Mouse (Mus musculus) cerebellum, adult 2 months (tissue): Measurements from ENCODE around the gene Hoxa7.

Experiments used
- CTCF ChIP-seq: fragments of 200-500 bp; IDR thresholded peaks from 2 replicates; pipeline ENCODE4 v1.5.1; 2011; ENCODE audit warnings: low read depth, mild to moderate bottlenecking, control low read depth, low read length, moderate library complexity, borderline replicate concordance; ENCODE audit not compliant: insufficient read depth
- POLR2A ChIP-seq: fragments of 200-500 bp; IDR thresholded peaks from 2 replicates; pipeline ENCODE4 v1.6.1; 2011; ENCODE audit warnings: low read length, control low read depth, borderline replicate concordance; ENCODE audit not compliant: insufficient read depth

DNA sequence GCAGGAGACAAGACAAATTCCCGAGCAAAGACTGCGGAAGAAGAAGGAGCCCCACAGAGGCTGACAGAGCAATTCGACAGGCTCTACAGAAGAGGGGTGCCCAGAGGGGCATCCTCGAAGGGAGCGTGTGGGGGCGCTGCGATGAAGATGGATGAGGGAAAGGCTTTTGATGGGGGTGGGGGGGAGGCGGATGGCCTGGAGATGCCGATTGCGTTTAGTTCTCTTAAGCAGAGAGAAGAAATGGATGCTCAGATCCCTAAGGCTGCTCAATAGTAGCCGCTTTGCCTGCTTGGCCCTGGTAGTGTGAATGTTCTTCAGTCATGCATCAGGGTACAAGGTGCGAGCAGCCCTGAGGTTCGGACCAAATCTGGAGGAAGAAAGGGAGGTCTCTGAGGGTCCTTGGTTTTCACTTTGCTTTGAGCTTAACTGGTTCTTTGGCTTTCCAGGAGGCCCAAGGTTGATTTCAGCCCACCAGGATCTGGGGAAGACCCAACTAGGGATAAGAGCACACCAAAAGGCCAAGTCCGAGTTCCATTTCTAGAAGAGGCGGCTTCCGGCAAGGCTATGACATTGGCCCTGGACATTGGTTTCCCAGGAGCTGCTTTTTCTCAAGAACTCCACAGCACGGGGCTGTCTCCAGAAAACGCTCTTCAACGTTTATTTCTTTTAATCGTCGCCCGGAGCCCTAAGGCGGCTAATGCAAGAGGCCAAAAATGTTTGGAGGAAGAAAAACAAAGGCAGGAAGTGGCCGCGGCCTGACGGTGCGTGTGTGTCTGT lies 27.2 kb upstream of the Hoxa7 start:
- TF ChIP-seq POLR2A: no peak
- TF ChIP-seq CTCF: no peak
